Mouse (Mus musculus): ENCODE results near the gene AB124611.
"Not testable (repeated sequence)": the region's sequence is repeated elsewhere in the genome, so short reads cannot be mapped to it uniquely, and the experiment has no call there.

Gene AB124611

DNA sequence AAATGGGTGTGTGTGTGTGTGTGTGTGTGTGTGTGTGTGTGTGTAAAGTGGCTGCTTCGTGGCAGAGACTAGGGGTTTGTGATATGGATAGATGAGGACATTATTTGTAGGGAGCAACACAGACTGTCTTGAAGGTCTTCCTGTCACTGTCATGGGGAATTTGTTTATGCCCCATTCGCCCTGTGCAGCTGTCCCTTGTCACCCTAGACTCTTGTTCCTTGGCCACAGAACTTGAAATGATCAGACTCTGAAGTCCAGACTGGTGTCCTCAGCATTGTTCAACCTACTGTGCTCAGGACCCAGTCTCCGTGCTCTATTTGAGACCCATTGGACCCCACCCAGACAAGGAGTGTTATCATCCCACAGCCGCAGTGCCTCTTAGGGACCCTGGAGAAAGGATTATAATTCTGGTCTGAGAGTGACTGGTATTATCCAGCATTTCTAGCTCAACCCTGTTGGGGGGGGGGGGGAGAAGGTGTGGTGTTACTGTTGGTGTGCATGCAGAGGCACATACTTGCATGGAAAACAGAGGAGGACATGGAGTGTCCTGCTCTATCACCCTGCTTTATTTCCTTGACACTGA lies 39.1 kb downstream of the AB124611 start:
- DNase-seq (ENCODE audit: low spot score), result no peak

- no peak for DNase-seq (ENCODE audit: low spot score)
Observed at GRCm38 (mm10) chr9:21566538-21566937, 40.6 kb downstream of the AB124611 start.

GRCm38 (mm10) chr9:21567051-21567450 lies 41.1 kb downstream of the AB124611 start:
- no peak for DNase-seq (ENCODE audit: low spot score)

GRCm38 (mm10) chr9:21568657-21569255 lies 42.8 kb downstream of the AB124611 start:
- DNase-seq (ENCODE audit: low spot score), result no peak

- no peak for DNase-seq (ENCODE audit: low spot score)
Observed at GRCm38 (mm10) chr9:21574012-21574801, 48.2 kb downstream of the AB124611 start.

DNA sequence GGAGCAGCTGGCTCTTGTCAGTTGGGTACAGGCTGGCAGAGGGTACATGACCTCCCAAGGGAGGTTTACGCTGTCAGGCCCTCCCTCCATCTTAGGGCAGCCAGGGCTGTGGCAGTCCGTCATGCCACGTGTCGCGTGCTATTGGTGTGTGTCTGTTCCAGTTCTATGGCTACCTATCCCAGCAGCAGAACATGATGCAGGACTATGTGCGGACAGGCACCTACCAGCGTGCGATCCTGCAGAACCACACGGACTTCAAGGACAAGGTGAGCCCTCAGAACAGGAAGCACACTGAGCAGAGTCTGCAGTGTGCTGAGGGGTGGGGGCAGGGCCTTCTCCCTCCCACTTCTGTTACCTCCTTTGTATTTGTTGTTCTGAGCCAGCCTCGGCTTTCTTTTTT lies 49.3 kb downstream of the AB124611 start:
- DNase-seq (ENCODE audit: low spot score), result no peak

GRCm38 (mm10) chr9:21576286-21576685 lies 50.3 kb downstream of the AB124611 start:
- no peak for DNase-seq (ENCODE audit: low spot score)

DNA sequence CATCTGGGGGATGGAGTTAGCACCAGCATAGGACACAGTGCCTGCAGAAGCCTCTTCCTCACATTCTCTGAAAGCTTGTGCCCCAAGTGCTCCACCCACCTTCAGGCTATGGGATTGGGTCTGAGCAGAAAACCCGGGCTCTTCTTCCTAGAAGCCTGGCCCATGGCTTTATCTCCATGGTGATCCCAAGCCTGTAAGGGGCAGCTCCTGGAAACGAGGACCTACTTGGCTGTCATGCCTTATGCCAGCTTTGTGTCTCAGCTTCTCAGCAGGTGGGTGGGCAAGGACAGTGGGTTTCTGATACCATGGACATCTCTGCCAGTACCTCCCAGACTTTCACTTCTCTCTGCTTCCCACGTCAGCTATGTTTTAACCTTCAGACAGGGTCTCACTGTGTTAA lies 52.2 kb downstream of the AB124611 start:
- no peak for DNase-seq (ENCODE audit: low spot score)

GRCm38 (mm10) chr9:21585401-21585800 lies 59.4 kb downstream of the AB124611 start:
- DNase-seq (ENCODE audit: low spot score), result no peak

DNA sequence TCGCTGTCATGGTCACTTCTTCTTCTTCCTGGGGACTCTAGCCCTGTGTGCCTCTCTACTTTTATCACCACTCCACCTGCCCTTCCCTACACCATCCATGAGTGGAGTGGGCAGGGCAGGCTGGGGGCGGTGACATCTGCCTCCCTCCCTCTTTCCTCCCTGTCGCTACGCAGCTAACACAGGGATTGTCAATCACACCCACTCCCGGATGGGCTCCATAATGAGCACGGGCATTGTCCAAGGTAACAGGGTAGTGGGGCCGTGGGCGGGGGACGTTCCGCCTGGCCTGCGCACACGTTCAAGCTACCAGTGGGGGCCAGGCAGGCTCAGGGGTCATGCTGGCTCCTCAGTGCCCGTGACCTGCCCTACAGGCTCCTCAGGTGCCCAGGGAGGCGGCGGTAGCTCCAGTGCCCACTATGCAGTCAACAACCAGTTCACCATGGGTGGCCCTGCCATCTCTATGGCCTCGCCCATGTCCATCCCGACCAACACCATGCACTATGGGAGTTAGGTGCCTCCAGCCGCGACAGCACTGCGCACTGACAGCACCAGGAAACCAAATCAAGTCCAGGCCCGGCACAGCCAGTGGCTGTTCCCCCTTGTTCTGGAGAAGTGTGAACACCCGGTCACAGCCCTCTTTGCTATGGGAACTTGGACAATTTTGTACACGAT lies 61.8 kb downstream of the AB124611 start:
- DNase-seq (ENCODE audit: low spot score), result no peak

- no peak for DNase-seq (ENCODE audit: low spot score)
Observed at GRCm38 (mm10) chr9:21588350-21588749, 62.4 kb downstream of the AB124611 start.

- no peak for DNase-seq (ENCODE audit: low spot score)
Observed at GRCm38 (mm10) chr9:21589538-21589937, 63.6 kb downstream of the AB124611 start.

GRCm38 (mm10) chr9:21591127-21591830 lies 65.3 kb downstream of the AB124611 start:
- no peak for DNase-seq (ENCODE audit: low spot score)

DNA sequence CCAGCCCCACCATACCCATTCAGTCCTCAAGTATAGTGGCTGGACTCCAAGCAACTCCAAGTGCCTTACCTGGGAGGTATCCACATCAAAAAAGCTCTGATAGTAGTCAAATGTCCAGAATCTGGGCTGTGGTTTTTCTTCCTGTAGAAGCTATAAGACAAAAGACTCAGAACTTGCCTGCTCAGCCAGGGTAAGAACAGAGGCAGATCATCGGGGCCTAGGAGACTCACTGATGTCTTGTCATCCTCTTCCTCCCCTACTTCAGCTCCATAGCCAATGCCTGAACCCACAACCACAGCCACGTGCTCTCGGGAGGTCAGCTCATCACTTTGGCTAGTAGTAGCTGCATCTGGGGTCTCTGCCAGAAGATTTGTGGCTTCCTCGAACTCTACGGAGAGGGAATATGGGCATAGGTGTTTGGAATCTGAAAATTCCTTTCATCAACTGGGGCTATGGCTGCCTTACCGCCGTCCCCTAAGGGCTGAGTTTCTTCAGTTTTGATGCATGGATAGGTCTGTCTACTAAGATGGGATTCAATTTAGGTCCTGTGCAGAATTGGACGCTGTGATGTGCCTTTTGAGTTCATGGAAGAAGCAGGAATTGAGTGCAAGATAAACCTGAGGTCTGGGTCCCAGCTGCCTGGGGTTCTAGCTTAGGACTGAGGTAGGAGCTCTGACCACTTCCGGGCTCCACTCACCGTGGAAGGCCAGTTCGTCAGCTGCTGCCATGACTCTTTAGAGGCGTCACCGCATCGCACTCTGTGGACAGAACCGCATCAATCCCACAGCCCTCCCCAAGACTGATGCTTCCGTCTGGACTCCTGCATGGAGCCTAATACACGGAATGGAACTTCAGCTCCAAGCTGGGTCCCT lies 66.1 kb downstream of the AB124611 start:
- no peak for DNase-seq (ENCODE audit: low spot score)

GRCm38 (mm10) chr9:21592703-21593121 lies 66.7 kb downstream of the AB124611 start, which contains the start of the genes Timm29 and Yipf2:
Gene Timm29 (plus strand): TSS chr9:21592722.
Gene Yipf2 (minus strand): TSS chr9:21592828.
- peak; percentile 86 for DNase-seq (ENCODE audit: low spot score)

- no peak for DNase-seq (ENCODE audit: low spot score)
Observed at GRCm38 (mm10) chr9:21593122-21593721, 67.2 kb downstream of the AB124611 start.

DNA sequence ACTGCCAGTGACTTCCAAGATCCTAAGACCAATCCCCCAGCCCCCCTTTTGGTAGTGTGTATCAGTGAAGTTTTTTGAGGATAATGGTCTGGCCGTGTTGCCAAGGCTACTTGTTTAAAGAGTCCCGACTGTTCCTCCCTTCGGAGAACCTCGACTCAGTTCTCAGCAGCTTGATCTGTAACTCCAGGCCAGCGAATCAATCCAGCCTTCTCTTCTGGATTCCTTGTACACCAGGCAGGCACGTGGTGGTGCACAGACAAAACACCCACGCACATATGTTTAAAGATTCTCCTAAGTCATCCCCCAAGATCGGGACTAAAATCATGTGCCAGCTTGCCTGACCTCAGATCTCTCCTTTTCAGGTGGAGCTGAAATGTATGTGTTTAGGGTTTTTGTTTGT lies 68.4 kb downstream of the AB124611 start:
- not testable (repeated sequence) for DNase-seq (ENCODE audit: low spot score)

GRCm38 (mm10) chr9:21594838-21595237 lies 68.9 kb downstream of the AB124611 start:
- DNase-seq (ENCODE audit: low spot score), result no peak

All from ovary, postnatal 14 days (tissue).